Mouse (Mus musculus): Measurements from ENCODE around the gene Miga1. TPM values are rescaled to one million over a fixed set of nuclear protein-coding genes. Genes with fewer than 3 reads are reported as not detected.

The Miga1 gene
- total and polyA plus RNA-seq, 2 experiments = 0.94 to 2.2 TPM

GRCm38 (mm10) chr3:152355361-152355760 lies 15.2 kb upstream of the Miga1 start:
- TF ChIP-seq POLR2A (IDR thresholded peaks at IDR 0.05; ENCODE audit: extremely low read depth, insufficient read depth, low read length) (no peak), CTCF (IDR thresholded peaks at IDR 0.05; ENCODE audit: low read depth, low read length) (no peak)
- H3K27me3 ChIP-seq (ENCODE audit: control insufficient read depth, insufficient read depth, low read length) = no peaks in the 10 kb centered on the region
- H3K27ac ChIP-seq (replicated peaks; ENCODE audit: insufficient read depth, low read depth, low read length) = no peak overlapping the region; the same call in 1 of the 2 replicates
- H3K4me3 ChIP-seq (ENCODE audit: insufficient read depth, low read depth, low read length) = no peak overlapping the region
- no peak overlapping the region for H3K9ac ChIP-seq (ENCODE audit: low read depth, low read length)
- peaks cover 48% of the 10 kb centered on the region for H3K79me2 ChIP-seq (ENCODE audit: control insufficient read depth, insufficient read depth, low read length)
- H3K4me1 ChIP-seq (ENCODE audit: control insufficient read depth, insufficient read depth, low read length) = peaks cover 23% of the 10 kb centered on the region
- peaks cover 11% of the 10 kb centered on the region for H3K36me3 ChIP-seq (ENCODE audit: control insufficient read depth, insufficient read depth, low read length)
- peak; percentile 35 for DNase-seq (ENCODE audit: extremely low read depth, low read depth, low spot score)
- WGBS = 27% methylated on average over 5 of the region's 5 CpGs

DNA sequence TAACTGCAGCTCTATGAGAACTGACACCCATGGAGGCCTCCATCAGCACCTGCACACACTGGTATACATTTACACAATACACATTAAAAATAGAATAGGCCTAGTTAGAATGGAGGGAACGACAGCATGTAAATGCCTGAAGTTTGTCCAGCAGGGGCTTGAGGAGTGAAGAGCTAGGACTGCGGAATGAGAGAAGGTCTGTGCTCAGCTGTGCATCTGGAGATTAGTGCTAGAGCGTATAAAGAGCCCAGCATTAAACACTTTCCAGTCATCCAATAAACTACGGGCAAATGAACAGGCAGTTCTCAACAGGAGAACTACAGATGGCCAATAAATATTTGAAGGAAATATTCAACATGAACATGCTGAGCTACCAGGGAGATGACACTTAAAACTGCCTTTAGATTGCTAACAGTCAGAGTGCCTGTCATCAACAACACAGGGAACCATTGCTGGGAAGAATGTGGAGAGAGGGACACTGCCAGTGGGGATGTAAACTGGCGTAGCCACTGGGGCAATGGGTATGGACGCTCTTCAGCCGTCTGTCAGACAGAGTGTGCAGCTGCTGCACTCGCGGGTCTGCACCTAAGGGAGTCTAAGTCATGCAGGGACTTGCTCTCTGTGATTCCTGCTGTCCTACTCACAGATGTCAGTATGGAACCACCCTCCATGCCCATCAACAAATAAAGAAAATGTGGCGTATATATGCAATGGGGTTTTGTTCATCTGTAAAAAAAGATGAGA lies 13.4 kb upstream of the Miga1 start:
- 88% methylated on average over 10 of the region's 10 CpGs for WGBS
- TF ChIP-seq POLR2A (IDR thresholded peaks at IDR 0.05; ENCODE audit: extremely low read depth, insufficient read depth, low read length) = no peak
- no peak for TF ChIP-seq CTCF (IDR thresholded peaks at IDR 0.05; ENCODE audit: low read depth, low read length)
- no peak overlapping the region for H3K27ac ChIP-seq (replicated peaks; ENCODE audit: insufficient read depth, low read depth, low read length)

GRCm38 (mm10) chr3:152352289-152352688 lies 12.1 kb upstream of the Miga1 start:
- peak; percentile 72 for DNase-seq (ENCODE audit: extremely low read depth, low read depth, low spot score)
- peaks cover 65% of the 10 kb centered on the region for H3K79me2 ChIP-seq (ENCODE audit: control insufficient read depth, insufficient read depth, low read length)
- H3K4me3 ChIP-seq (ENCODE audit: insufficient read depth, low read depth, low read length) = no peak overlapping the region
- WGBS = 19% methylated on average over 4 of the region's 4 CpGs
- TF ChIP-seq CTCF (IDR thresholded peaks at IDR 0.05; ENCODE audit: low read depth, low read length) = no peak
- no peak for TF ChIP-seq POLR2A (IDR thresholded peaks at IDR 0.05; ENCODE audit: extremely low read depth, insufficient read depth, low read length)
- H3K36me3 ChIP-seq (ENCODE audit: control insufficient read depth, insufficient read depth, low read length) = peaks cover 2% of the 10 kb centered on the region
- H3K9ac ChIP-seq (ENCODE audit: low read depth, low read length) = no peak overlapping the region
- peaks cover 30% of the 10 kb centered on the region for H3K4me1 ChIP-seq (ENCODE audit: control insufficient read depth, insufficient read depth, low read length)
- H3K27me3 ChIP-seq (ENCODE audit: control insufficient read depth, insufficient read depth, low read length) = no peaks in the 10 kb centered on the region
- H3K27ac ChIP-seq (replicated peaks; ENCODE audit: insufficient read depth, low read depth, low read length) = no peak overlapping the region

More for the DNA sequence above, 13.4 kb upstream of the Miga1 start:
- peaks cover 6% of the 10 kb centered on the region for H3K36me3 ChIP-seq (ENCODE audit: control insufficient read depth, insufficient read depth, low read length)
- H3K79me2 ChIP-seq (ENCODE audit: control insufficient read depth, insufficient read depth, low read length) = peaks cover 62% of the 10 kb centered on the region
- no peak overlapping the region for H3K4me3 ChIP-seq (ENCODE audit: insufficient read depth, low read depth, low read length)
- no peaks in the 10 kb centered on the region for H3K27me3 ChIP-seq (ENCODE audit: control insufficient read depth, insufficient read depth, low read length)
- H3K4me1 ChIP-seq (ENCODE audit: control insufficient read depth, insufficient read depth, low read length) = peaks cover 24% of the 10 kb centered on the region
- H3K9ac ChIP-seq (ENCODE audit: low read depth, low read length) = no peak overlapping the region
- no peak for DNase-seq (ENCODE audit: extremely low read depth, low read depth, low spot score)

DNA sequence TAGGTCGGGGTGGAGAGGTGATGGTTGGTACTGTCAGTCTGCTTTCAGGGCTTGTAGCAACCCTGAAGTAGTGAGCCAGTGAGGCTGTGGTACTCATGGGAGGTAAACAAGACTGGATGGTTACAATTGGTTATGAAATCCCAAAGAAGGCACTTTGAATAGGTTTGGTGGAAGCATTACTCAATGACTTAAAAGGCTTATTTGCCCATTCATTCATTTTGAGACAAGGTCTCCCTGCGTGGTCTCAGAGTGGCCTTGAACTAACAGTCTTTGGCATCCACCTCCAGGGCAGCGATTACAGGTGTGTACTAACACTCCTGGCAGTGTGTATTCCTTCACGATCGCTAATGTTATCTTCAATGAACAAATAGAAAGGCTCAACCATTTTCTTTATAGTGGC lies 10.8 kb upstream of the Miga1 start:
- Histone ChIP-seq H3K9ac (ENCODE audit: low read depth, low read length) (no peak overlapping the region), H3K4me1 (ENCODE audit: control insufficient read depth, insufficient read depth, low read length) (peaks cover 33% of the 10 kb centered on the region), H3K27ac (replicated peaks; ENCODE audit: insufficient read depth, low read depth, low read length) (0 out of 2 replicates have a peak overlapping the region, but pooled peaks have one; percentile 7), H3K79me2 (ENCODE audit: control insufficient read depth, insufficient read depth, low read length) (peaks cover 58% of the 10 kb centered on the region), H3K27me3 (ENCODE audit: control insufficient read depth, insufficient read depth, low read length) (no peaks in the 10 kb centered on the region), H3K4me3 (ENCODE audit: insufficient read depth, low read depth, low read length) (no peak overlapping the region), H3K36me3 (ENCODE audit: control insufficient read depth, insufficient read depth, low read length) (peaks cover 2% of the 10 kb centered on the region; the same call in 1 of the 2 replicates)
- TF ChIP-seq CTCF (IDR thresholded peaks at IDR 0.05; ENCODE audit: low read depth, low read length) (no peak), POLR2A (IDR thresholded peaks at IDR 0.05; ENCODE audit: extremely low read depth, insufficient read depth, low read length) (no peak)
- DNase-seq (ENCODE audit: extremely low read depth, low read depth, low spot score) = peak; percentile 78
- WGBS = 26% methylated on average over 5 of the region's 5 CpGs

- no peak overlapping the region for H3K9ac ChIP-seq (ENCODE audit: low read depth, low read length)
- H3K27me3 ChIP-seq (ENCODE audit: control insufficient read depth, insufficient read depth, low read length) = no peaks in the 10 kb centered on the region
- H3K79me2 ChIP-seq (ENCODE audit: control insufficient read depth, insufficient read depth, low read length) = peaks cover 56% of the 10 kb centered on the region
- H3K4me1 ChIP-seq (ENCODE audit: control insufficient read depth, insufficient read depth, low read length) = peaks cover 31% of the 10 kb centered on the region
- DNase-seq (ENCODE audit: extremely low read depth, low read depth, low spot score) = no peak
- 0 out of 2 replicates have a peak overlapping the region, but pooled peaks have one; percentile 7 for H3K27ac ChIP-seq (replicated peaks; ENCODE audit: insufficient read depth, low read depth, low read length)
- TF ChIP-seq POLR2A (IDR thresholded peaks at IDR 0.05; ENCODE audit: extremely low read depth, insufficient read depth, low read length) (no peak), CTCF (IDR thresholded peaks at IDR 0.05; ENCODE audit: low read depth, low read length) (no peak)
- WGBS = 30% methylated on average over 3 of the region's 3 CpGs
- no peak overlapping the region for H3K4me3 ChIP-seq (ENCODE audit: insufficient read depth, low read depth, low read length)
- H3K36me3 ChIP-seq (ENCODE audit: control insufficient read depth, insufficient read depth, low read length) = peaks cover 2% of the 10 kb centered on the region; the same call in 1 of the 2 replicates
These were observed 10.2 kb upstream of the Miga1 start for GRCm38 (mm10) chr3:152350431-152350830.
